Mouse (Mus musculus) hindlimb bud, embryonic 11.5 days (tissue): Measurements from ENCODE around the gene Pdlim7.

ENCODE experiments used
- DNase-seq: peaks from one replicate; pipeline ENCODE4 v3.0.0-alpha.2; 2012; ENCODE audit warnings: low read depth, low spot score; ENCODE audit errors: extremely low spot score

The Pdlim7 gene

DNA sequence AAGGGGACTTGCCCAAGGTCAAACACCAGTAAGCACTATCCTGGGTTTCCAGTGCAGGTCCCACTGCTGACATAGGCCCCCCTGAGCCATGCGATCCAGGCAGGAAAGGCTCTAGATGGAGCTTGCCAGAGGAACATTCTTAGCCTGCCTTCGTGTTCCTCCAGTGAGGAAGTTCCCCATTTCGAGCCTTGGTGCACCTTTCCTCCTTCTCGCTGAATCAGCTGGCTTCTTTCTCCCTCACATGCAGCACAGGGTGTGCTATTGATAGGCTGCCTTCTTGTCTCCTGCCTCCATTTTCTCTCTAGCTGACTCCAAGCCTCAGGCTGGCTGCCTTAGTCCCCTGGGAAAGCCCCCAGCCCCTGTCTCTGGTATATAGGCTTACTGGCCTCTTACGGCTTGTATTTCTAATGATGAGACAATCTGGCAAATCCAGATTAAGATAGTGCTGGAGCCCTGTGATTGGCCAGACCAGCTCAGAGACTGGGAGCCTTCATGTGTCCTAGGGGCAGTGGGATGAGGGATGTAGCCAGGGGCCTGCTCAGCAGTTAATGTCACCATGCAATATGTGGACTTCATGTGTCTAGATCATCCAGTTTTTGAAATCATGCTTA, 47.5 kb downstream of the Pdlim7 start:
- DNase-seq: no peak

DNA sequence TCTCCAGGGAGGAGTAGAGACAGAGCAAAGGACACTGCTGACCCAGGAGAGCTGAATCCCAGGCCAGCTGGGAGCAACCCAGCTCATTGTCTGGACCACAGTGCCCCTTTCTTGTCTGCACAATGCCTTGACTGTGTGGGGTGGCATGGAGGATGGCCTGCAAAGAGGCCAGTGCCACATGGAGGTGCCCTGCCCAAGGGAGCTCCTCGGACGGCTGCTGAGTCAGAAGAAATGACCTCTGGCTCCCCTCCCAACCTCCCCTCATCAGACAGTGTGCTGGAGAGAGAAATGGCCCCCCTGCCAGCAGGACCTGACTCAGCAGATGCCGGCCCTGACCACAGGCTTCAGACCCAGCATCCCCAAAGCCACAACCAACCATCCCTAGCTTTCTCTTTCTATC, 48.3 kb downstream of the Pdlim7 start:
- DNase-seq: no peak

DNA sequence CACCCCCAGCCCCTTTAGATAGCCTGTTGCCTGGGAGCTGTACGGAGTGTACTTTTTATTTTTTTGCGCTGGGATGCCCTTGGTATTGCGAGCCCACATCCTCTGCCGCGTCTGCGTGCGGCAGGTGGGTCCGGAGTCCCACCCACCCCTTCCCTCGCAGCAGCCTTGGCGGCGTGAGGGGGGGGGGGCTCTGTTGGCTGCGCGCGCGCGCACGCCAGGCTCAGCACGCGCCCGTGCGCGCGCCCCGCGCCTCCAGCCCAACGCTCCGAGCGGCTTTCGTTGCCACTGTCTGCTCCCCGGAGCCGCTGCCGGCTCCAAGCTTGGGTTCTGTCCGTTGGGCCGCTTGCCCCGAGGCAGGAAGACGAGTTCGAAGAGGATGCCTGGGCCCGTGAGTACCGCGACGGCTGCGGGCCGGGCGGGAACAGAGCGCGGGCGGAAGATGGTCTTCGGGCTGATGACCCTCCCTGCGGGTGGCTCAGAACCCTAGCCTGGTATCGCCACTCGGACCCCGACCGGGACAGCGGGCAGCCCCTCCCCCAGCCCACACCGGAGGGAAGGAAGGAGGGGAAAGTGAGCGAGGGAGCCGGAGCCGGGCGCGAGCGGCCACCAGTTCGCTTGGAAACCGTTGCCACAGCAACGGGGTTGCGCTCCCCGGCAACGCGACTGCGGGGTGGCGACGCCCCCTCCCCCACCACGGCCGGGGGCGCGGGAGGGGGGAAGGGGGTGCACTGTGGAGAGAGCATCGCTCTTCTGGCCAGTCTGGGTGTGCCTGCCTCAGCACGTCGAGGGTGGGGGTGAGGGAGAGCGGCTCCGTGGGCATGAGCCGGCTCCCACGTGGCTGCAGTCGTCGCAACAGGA, 49.2 kb downstream of the Pdlim7 start, which contains the start of gene Prr7:
Gene Prr7 (plus strand): TSS at position 241 of the 858 bp plus-strand sequence.
- DNase-seq: no peak

DNA sequence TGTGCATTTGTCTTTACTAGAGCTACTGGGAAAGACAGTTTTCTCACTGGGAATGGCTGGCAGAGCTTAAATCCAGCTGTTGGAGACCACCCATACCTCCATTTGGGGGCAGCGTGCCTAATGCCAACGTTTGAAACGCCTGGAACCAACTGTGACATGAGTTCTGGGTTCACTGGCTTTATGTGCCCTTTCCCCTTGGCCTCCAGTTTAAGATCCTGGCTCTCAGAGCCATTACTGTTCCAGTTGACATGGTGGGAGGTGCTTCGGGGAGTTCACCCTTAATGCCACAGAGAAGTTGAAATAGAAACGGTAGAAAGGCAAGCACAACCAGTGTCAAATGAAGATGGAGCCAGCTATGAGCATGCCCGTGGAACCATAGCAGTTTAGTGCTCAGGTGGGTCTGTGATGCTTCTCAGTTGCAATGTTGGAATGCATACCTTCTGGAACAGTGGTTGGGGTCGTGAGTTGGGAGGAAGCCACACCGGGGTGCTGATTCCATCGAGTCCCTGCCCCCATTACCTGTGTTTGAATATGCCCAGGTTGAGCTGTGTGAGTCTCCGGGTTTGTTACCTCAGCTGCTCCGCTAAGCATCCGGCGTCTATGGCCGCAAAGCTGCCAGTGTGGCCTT, 50.0 kb downstream of the Pdlim7 start:
- DNase-seq: no peak

DNA sequence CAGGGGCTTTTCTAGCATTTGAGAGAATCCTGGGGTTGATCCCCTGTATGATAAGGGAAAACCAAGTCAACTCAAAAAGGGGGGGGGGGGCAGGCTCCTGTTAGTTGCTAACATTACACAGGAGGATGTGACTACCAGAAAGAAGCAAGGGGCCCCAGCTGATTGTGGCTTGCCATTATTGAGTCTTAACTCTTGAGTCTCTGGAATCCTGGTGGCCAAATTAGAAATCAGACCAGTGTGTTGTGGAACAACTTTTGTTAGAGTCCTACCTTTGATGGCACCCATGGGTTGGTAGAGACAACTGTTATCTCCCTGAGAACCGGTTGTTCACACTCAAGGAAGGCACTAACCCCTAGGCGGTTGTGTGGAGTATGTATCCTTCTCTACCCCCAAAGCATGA, 50.5 kb downstream of the Pdlim7 start:
- no peak for DNase-seq

DNA sequence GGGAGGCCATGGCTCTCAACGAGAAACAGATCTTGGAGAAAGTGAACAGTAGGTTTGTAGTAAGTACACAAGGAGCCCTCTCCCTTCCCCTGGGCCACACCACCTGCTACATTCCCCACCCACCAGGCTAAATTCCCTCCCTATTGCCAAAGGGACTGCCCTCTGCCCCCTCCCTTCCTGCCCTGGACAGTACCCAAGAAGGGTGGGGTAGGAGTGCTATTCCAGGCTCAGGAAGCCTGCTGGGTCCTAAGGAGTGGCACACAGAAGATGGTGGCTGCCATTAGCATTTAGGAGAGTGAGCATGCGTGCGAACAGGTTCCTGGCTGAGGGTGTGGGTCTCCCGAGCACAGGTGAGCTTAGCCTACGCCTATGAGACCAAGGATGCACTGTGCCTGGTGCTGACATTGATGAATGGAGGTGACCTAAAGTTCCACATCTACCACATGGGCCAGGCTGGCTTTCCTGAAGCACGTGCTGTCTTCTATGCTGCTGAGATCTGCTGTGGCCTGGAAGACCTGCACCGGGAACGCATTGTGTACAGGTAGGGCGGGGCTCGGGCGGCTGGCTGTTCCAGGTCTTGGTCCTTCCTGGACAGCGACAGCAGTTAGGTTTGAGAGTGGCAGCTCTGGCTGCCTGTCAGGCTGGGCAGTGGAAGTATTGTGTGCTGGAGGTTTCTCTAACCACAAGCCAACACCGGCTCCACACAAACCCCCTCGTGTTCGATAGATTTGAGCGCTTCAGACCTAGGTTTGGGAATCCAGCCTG, 61.5 kb downstream of the Pdlim7 start:
- no peak for DNase-seq

DNA sequence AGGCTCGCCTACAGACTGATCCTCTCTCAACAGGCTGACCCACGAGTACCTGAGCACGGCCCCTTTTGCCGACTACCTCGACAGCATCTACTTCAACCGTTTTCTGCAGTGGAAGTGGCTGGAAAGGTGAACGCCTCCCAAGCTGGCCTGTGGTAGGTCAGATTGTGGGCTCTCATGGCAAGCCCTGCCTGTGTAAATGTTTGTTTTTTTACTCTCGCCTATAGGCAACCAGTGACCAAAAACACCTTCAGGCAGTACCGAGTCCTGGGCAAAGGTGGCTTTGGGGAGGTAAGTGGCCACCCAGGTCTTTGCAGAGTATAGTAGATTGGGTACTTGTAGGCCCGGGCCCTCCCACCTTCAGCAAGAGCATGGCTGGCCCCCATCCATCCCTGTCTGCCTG, 62.2 kb downstream of the Pdlim7 start:
- no peak for DNase-seq

DNA sequence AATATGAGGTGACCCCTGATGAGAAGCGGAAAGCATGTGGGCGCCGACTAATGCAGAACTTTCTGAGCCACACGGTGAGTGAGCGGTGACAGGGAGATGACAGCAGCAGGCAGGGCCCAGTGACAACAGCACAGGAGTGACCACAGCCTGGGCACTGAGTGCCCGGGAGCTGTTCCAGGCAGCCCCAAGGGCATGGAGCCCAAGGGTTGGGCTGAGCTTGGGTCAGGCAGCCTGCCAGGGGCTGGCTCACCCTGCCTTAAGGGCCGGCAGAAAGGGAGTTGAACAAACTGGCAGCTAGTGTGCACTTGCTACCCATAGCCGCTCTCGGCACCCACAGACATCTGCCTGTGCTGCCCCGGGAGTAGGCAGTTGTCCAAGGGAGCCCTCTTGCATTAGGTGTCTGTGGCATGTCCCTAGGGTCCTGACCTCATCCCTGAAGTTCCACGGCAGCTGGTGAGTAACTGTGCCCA, 62.9 kb downstream of the Pdlim7 start:
- no peak for DNase-seq

DNA sequence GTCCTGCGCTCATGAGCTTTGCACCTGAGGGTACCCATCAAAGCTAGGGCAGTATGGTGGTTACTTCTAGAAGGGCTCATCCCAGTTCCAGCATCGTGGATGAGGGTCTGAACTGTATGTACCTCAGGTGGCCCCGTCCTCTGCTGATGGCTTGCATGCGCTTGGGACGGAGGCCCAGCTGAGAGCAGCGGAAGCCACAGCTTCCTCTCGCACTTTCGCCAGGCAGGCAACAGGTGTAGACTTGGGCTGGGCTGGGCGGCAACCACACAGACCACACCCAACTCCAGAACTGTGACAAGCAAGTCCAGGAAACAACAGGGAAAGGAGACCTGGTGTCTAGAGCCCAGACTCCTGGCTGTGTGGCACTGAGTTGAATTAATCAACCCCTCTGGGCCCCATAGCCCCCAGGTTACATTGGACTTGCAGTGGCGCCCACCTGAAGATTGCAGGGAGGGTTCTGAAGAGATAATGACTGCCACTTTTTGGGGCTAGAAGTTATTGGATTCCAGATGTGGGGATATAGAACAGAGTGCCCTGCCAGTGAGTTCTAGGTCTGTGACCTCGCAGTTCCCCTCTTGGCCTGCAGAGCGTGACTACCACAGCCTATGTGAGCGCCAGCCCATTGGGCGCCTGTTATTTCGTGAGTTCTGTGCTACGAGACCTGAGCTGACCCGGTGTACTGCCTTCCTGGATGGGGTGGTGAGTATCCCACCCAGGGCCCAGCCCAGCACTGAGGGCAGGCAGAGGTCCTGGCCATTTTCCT, 63.6 kb downstream of the Pdlim7 start:
- no peak for DNase-seq

DNA sequence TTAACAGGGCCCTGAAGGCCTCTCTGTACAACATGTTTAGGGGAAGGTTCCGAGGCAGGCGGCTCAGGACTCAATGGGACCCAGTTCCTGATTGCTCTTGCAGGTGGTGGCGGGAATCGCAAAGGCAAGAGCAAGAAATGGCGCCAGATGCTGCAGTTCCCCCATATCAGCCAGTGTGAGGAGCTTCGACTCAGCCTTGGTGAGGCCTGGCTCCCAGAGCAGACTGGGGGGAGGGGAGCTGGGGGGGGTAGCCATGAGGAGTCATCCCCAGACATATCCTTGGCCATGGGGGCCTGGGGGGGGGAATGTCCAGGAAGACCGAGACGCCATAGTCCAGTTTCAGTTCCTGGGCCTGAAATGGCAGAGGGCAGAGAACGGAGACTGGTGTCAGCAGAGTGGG, 64.3 kb downstream of the Pdlim7 start:
- DNase-seq: no peak

DNA sequence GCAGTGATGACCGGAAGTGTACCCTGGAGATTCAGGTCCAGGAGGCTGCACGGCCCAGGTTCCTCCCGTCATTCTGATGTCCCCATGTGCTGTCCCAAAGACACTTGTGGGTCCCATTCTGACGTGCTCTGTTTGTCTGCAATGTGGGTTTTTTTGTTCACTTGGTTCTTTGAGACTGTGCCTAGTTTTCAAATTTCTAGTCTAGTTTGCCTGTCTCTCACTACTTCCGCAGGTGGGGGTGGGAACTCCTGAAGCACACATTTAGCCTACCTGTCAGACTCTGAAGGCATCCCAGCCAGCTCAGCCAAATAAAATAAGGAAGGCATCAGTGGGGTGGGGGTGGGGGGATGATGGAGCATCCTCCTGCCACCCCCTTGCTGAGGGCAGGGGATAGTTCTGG, 65.3 kb downstream of the Pdlim7 start:
- no peak for DNase-seq

DNA sequence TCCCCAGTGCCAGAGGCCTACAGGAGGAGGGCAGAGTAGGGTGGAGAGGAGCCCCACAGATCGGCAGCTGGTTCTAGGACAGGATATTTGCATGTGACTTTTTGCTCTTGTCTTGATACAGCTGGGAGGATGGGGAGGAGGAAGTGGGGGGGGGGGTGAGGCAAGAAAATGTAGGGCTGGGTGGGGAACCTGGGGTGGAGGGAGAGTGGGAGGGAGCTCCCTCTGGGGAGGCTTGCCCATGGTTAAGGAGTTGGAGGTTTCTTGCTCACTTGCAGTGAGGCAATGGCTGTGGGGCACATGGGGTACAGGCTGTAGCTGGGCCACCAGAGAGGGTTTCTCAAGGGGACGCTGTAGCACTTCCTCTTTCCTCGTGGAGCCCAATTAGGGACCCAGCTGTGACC, 65.9 kb downstream of the Pdlim7 start:
- no peak for DNase-seq

DNA sequence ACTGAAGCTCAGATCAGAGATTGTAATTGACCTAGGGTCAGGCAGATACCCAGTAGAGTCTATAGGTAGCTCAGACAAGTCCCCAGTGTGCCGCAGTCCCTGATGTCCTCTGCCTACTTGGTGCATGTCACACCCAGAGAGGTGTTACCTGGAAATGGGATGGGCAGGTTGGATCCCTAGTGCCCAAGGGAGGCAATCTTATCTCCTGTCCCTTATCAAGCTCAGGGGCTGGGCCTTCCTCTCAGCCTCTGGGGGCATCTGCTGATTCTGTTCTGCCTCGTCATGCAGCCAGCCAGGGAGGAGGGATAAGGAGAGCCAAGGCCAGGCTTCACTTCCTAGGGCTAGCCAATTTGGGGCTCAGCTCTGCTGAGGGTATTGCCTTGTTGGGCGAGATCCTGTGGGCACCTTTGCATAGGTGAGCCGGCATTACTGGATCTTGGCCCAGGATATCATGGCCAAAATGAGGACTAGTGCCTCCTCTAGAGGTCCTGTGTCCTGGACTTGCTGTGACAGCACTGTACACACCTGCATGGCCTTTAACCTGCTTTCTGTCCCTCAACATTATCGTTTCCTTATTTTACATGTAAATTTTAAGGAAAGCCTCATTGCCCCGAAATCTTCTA, 66.9 kb downstream of the Pdlim7 start:
- no peak for DNase-seq
